Comparison of ENCODE assay signal across 10 mouse cellular contexts in the genomic region with DNA sequence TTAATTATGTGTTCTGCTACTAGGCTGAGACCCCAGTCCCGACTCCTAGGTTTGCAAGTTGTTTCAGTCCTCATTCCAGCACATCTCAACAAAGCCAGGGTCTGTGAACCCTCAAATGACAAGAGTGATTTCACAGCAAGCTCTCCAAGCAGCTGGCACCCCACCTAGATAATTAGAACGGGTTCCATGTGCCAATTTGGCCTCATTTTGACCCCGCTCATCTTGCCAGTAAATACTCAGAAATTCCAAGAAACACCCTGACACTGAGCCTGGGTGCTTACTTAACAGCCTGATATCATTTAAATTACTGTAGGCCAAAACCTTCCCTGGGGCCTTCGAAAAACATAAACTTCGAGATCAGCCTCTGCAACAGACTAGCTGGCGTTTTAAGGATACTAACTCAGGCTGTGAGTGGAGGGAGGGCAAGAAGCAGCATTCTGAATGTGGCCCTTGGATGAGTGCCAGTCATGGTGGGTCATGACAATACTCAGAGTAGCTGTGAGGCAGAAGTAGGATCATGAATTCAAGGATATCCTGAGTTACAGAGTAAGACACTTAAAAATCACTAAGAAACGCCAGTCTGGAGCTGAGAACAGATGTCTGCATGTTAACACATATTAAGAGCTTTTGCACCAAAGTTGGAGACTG. TPM values are rescaled to one million over a fixed set of nuclear protein-coding genes. Genes with fewer than 3 reads are reported as not detected.
DNase-seq lines count a peak whose midpoint lies in the region; ATAC-seq lines count a peak whose summit lies in the region.
"Had no signal": no experiment of that assay in that cellular context is flagged by ENCODE, and none has a peak within 500 bp of the region (broad histone marks: within the 10 kb centered on the region; RNA-seq: fewer than 3 reads in every experiment).

No protein-coding gene starts in this region.

- H3K4me2 ChIP-seq in heart, embryonic 16.5 days (ENCODE audit: low read depth, low read length), result no peak overlapping the region
- no peak overlapping the region for H3K4me2 ChIP-seq in heart, embryonic 11.5 days
- no peak overlapping the region for H3K4me2 ChIP-seq in midbrain, embryonic 15.5 days
- H3K4me2 ChIP-seq in midbrain, embryonic 14.5 days (ENCODE audit: low read length), result no peak overlapping the region
- no peak overlapping the region for H3K4me2 ChIP-seq in embryonic facial prominence, embryonic 15.5 days (replicated peaks)
- H3K4me2 ChIP-seq in neural tube, embryonic 14.5 days (ENCODE audit: low read depth, low read length), result no peak overlapping the region

- no peak for DNase-seq in midbrain, embryonic 14.5 days
- DNase-seq in urinary bladder, postnatal 25 days (ENCODE audit: low spot score), result no peak
- DNase-seq: cerebellum, adult 8-10 months; lung, postnatal 4 days; thymus, adult 18-20 months had no signal

- H3K36me3 ChIP-seq in heart, embryonic 16.5 days (ENCODE audit: control insufficient read depth, insufficient read depth), result peaks cover 8% of the 10 kb centered on the region
- H3K36me3 ChIP-seq in heart, embryonic 11.5 days (ENCODE audit: control insufficient read depth, insufficient read depth, low read length), result 0 out of 2 replicates have a peak, but pooled peaks cover 3% of the 10 kb centered on the region
- H3K36me3 ChIP-seq in midbrain, embryonic 15.5 days (replicated peaks), result peaks cover 16% of the 10 kb centered on the region; the same call in 1 of the 2 replicates
- H3K36me3 ChIP-seq in midbrain, embryonic 14.5 days (ENCODE audit: control insufficient read depth, insufficient read depth, low read length), result peaks cover 29% of the 10 kb centered on the region
- peaks cover 17% of the 10 kb centered on the region for H3K36me3 ChIP-seq in embryonic facial prominence, embryonic 15.5 days
- peaks cover 4% of the 10 kb centered on the region; the same call in 1 of the 2 replicates for H3K36me3 ChIP-seq in neural tube, embryonic 14.5 days (ENCODE audit: control insufficient read depth, insufficient read depth, low read length)

- peaks cover 16% of the 10 kb centered on the region for H3K4me1 ChIP-seq in heart, embryonic 16.5 days (ENCODE audit: control insufficient read depth, insufficient read depth, low read length)
- peaks cover 11% of the 10 kb centered on the region for H3K4me1 ChIP-seq in heart, embryonic 11.5 days (ENCODE audit: control insufficient read depth, insufficient read depth, low read length)
- H3K4me1 ChIP-seq in midbrain, embryonic 15.5 days, result peaks cover 31% of the 10 kb centered on the region
- H3K4me1 ChIP-seq in midbrain, embryonic 14.5 days (ENCODE audit: control insufficient read depth, insufficient read depth, low read length), result peaks cover 18% of the 10 kb centered on the region
- peaks cover 37% of the 10 kb centered on the region for H3K4me1 ChIP-seq in embryonic facial prominence, embryonic 15.5 days
- H3K4me1 ChIP-seq in neural tube, embryonic 14.5 days (ENCODE audit: control insufficient read depth, insufficient read depth, low read length), result peaks cover 19% of the 10 kb centered on the region

- H3K27ac ChIP-seq in heart, embryonic 16.5 days (ENCODE audit: low read length), result peak overlapping the region; percentile 70
- H3K27ac ChIP-seq in heart, embryonic 11.5 days (ENCODE audit: low read depth, low read length), result no peak overlapping the region
- H3K27ac ChIP-seq in midbrain, embryonic 15.5 days, result 0 out of 2 replicates have a peak overlapping the region, but pooled peaks have one; percentile 8
- H3K27ac ChIP-seq in midbrain, embryonic 14.5 days (replicated peaks; ENCODE audit: low read depth, low read length), result no peak overlapping the region
- 0 out of 2 replicates have a peak overlapping the region, but pooled peaks have one; percentile 36 for H3K27ac ChIP-seq in embryonic facial prominence, embryonic 15.5 days (replicated peaks)
- 0 out of 2 replicates have a peak overlapping the region, but pooled peaks have one; percentile 22 for H3K27ac ChIP-seq in neural tube, embryonic 14.5 days (ENCODE audit: low read depth, low read length)

- no peaks in the 10 kb centered on the region for H3K27me3 ChIP-seq in heart, embryonic 16.5 days (ENCODE audit: control insufficient read depth, insufficient read depth, low read length)
- no peaks in the 10 kb centered on the region for H3K27me3 ChIP-seq in heart, embryonic 11.5 days (ENCODE audit: control insufficient read depth, insufficient read depth, low read length)
- H3K27me3 ChIP-seq in midbrain, embryonic 15.5 days (replicated peaks), result no peaks in the 10 kb centered on the region
- H3K27me3 ChIP-seq in midbrain, embryonic 14.5 days (ENCODE audit: control insufficient read depth, insufficient read depth, low read length), result no peaks in the 10 kb centered on the region
- no peaks in the 10 kb centered on the region for H3K27me3 ChIP-seq in embryonic facial prominence, embryonic 15.5 days
- no peaks in the 10 kb centered on the region for H3K27me3 ChIP-seq in neural tube, embryonic 14.5 days (ENCODE audit: control insufficient read depth, insufficient read depth, low read length)

- no peak overlapping the region for H3K9ac ChIP-seq in heart, embryonic 16.5 days (ENCODE audit: low read length)
- H3K9ac ChIP-seq in heart, embryonic 11.5 days (ENCODE audit: low read depth, low read length), result no peak overlapping the region
- no peak overlapping the region for H3K9ac ChIP-seq in midbrain, embryonic 15.5 days
- H3K9ac ChIP-seq in midbrain, embryonic 14.5 days (replicated peaks; ENCODE audit: low read length), result no peak overlapping the region
- H3K9ac ChIP-seq in embryonic facial prominence, embryonic 15.5 days, result no peak overlapping the region
- H3K9ac ChIP-seq in neural tube, embryonic 14.5 days (replicated peaks; ENCODE audit: low read depth, low read length), result no peak overlapping the region

- no peak for ATAC-seq in heart, embryonic 16.5 days (replicated peaks; ENCODE audit: extremely low read depth, insufficient read depth, low FRiP score)
- no peak for ATAC-seq in heart, embryonic 11.5 days (replicated peaks; ENCODE audit: insufficient number of reproducible peaks, low FRiP score, low TSS enrichment)
- ATAC-seq in midbrain, embryonic 15.5 days (replicated peaks), result no peak
- no peak for ATAC-seq in midbrain, embryonic 14.5 days (ENCODE audit: low FRiP score, low TSS enrichment)
- ATAC-seq in embryonic facial prominence, embryonic 15.5 days (ENCODE audit: insufficient number of reproducible peaks, low FRiP score, low TSS enrichment, low read depth), result no peak
- no peak for ATAC-seq in neural tube, embryonic 14.5 days (ENCODE audit: low read depth)

- no peaks in the 10 kb centered on the region for H3K9me3 ChIP-seq in heart, embryonic 16.5 days (replicated peaks; ENCODE audit: control insufficient read depth, low read length)
- H3K9me3 ChIP-seq in heart, embryonic 11.5 days (replicated peaks; ENCODE audit: control insufficient read depth, low read length), result no peaks in the 10 kb centered on the region
- H3K9me3 ChIP-seq in midbrain, embryonic 15.5 days, result no peaks in the 10 kb centered on the region
- H3K9me3 ChIP-seq in midbrain, embryonic 14.5 days (ENCODE audit: control insufficient read depth, low read length), result no peaks in the 10 kb centered on the region
- no peaks in the 10 kb centered on the region for H3K9me3 ChIP-seq in embryonic facial prominence, embryonic 15.5 days (replicated peaks)
- H3K9me3 ChIP-seq in neural tube, embryonic 14.5 days (ENCODE audit: control insufficient read depth, low read length), result no peaks in the 10 kb centered on the region

- H3K4me3 ChIP-seq in heart, embryonic 16.5 days (ENCODE audit: low read length), result no peak overlapping the region
- no peak overlapping the region for H3K4me3 ChIP-seq in heart, embryonic 11.5 days (ENCODE audit: low read depth, low read length)
- no peak overlapping the region for H3K4me3 ChIP-seq in midbrain, embryonic 15.5 days
- H3K4me3 ChIP-seq in midbrain, embryonic 14.5 days (replicated peaks; ENCODE audit: low read depth, low read length), result no peak overlapping the region
- no peak overlapping the region for H3K4me3 ChIP-seq in embryonic facial prominence, embryonic 15.5 days (replicated peaks)
- no peak overlapping the region for H3K4me3 ChIP-seq in neural tube, embryonic 14.5 days (ENCODE audit: low read depth, low read length)

- WGBS in heart, embryonic 16.5 days, result 61% methylated on average over 7 of the region's 7 CpGs
- 64% methylated on average over 7 of the region's 7 CpGs for WGBS in heart, embryonic 11.5 days (ENCODE audit: insufficient replicate concordance)
- WGBS in midbrain, embryonic 15.5 days, result 71% methylated on average over 7 of the region's 7 CpGs
- 76% methylated on average over 7 of the region's 7 CpGs for WGBS in midbrain, embryonic 14.5 days
- 54% methylated on average over 7 of the region's 7 CpGs for WGBS in embryonic facial prominence, embryonic 15.5 days
- WGBS in neural tube, embryonic 14.5 days, result 56% methylated on average over 7 of the region's 7 CpGs

RNA-seq across cellular contexts. Expression of a gene that starts 3.1 kb away (rescaled TPM):
- 36.9 and 38.3 TPM in 2 replicates for polyA plus RNA-seq in heart, embryonic 16.5 days (2015; fragmentation: Nextera tagmentation; extraction: Ambion mirVana)
- 34.7 and 36.0 TPM in 2 replicates for polyA plus RNA-seq in heart, embryonic 11.5 days (2014; fragmentation: Nextera tagmentation; extraction: Ambion mirVana)
- polyA plus RNA-seq in midbrain, embryonic 15.5 days (2015; fragmentation: Nextera tagmentation; extraction: Ambion mirVana), result 51.9 and 52.8 TPM in 2 replicates
- polyA plus RNA-seq in midbrain, embryonic 14.5 days (2014; fragmentation: Nextera tagmentation; extraction: Ambion mirVana), result 40.3 and 40.5 TPM in 2 replicates
- polyA plus RNA-seq in embryonic facial prominence, embryonic 15.5 days (2015; fragmentation: Nextera tagmentation; extraction: Ambion mirVana), result 62.1 and 62.3 TPM in 2 replicates
- 45.7 and 52.0 TPM in 2 replicates for polyA plus RNA-seq in neural tube, embryonic 14.5 days (2014; fragmentation: Nextera tagmentation; extraction: Ambion mirVana)

RNA-seq across cellular contexts. Expression of a gene that starts 22.3 kb away (rescaled TPM):
- polyA plus RNA-seq in heart, embryonic 16.5 days (2015; fragmentation: Nextera tagmentation; extraction: Ambion mirVana), result 77.9 and 86.2 TPM in 2 replicates
- polyA plus RNA-seq in heart, embryonic 11.5 days (2014; fragmentation: Nextera tagmentation; extraction: Ambion mirVana), result 365 and 386 TPM in 2 replicates
- polyA plus RNA-seq in midbrain, embryonic 15.5 days (2015; fragmentation: Nextera tagmentation; extraction: Ambion mirVana), result 5.3 and 5.7 TPM in 2 replicates
- polyA plus RNA-seq in midbrain, embryonic 14.5 days (2014; fragmentation: Nextera tagmentation; extraction: Ambion mirVana), result 1.6 and 3.3 TPM in 2 replicates
- polyA plus RNA-seq in embryonic facial prominence, embryonic 15.5 days (2015; fragmentation: Nextera tagmentation; extraction: Ambion mirVana), result 35.3 and 46.1 TPM in 2 replicates
- polyA plus RNA-seq in neural tube, embryonic 14.5 days (2014; fragmentation: Nextera tagmentation; extraction: Ambion mirVana), result 5.2 and 5.5 TPM in 2 replicates

RNA-seq across cellular contexts. Expression of a gene that starts 51.4 kb away (rescaled TPM):
- 38.0 and 42.3 TPM in 2 replicates for polyA plus RNA-seq in heart, embryonic 16.5 days (2015; fragmentation: Nextera tagmentation; extraction: Ambion mirVana)
- polyA plus RNA-seq in heart, embryonic 11.5 days (2014; fragmentation: Nextera tagmentation; extraction: Ambion mirVana), result 39.3 and 45.9 TPM in 2 replicates
- polyA plus RNA-seq in midbrain, embryonic 15.5 days (2015; fragmentation: Nextera tagmentation; extraction: Ambion mirVana), result 106 and 112 TPM in 2 replicates
- 97.4 and 121 TPM in 2 replicates for polyA plus RNA-seq in midbrain, embryonic 14.5 days (2014; fragmentation: Nextera tagmentation; extraction: Ambion mirVana)
- polyA plus RNA-seq in embryonic facial prominence, embryonic 15.5 days (2015; fragmentation: Nextera tagmentation; extraction: Ambion mirVana), result 49.4 and 52.1 TPM in 2 replicates
- 101 and 132 TPM in 2 replicates for polyA plus RNA-seq in neural tube, embryonic 14.5 days (2014; fragmentation: Nextera tagmentation; extraction: Ambion mirVana)

RNA-seq across cellular contexts. Expression of a gene that starts 51.9 kb away (rescaled TPM):
- 18.7 and 19.9 TPM in 2 replicates for polyA plus RNA-seq in heart, embryonic 16.5 days (2015; fragmentation: Nextera tagmentation; extraction: Ambion mirVana)
- 11.2 and 16.7 TPM in 2 replicates for polyA plus RNA-seq in heart, embryonic 11.5 days (2014; fragmentation: Nextera tagmentation; extraction: Ambion mirVana)
- 26.0 and 27.5 TPM in 2 replicates for polyA plus RNA-seq in midbrain, embryonic 15.5 days (2015; fragmentation: Nextera tagmentation; extraction: Ambion mirVana)
- polyA plus RNA-seq in midbrain, embryonic 14.5 days (2014; fragmentation: Nextera tagmentation; extraction: Ambion mirVana), result 15.5 and 17.4 TPM in 2 replicates
- 22.9 and 24.6 TPM in 2 replicates for polyA plus RNA-seq in embryonic facial prominence, embryonic 15.5 days (2015; fragmentation: Nextera tagmentation; extraction: Ambion mirVana)
- 16.5 and 19.1 TPM in 2 replicates for polyA plus RNA-seq in neural tube, embryonic 14.5 days (2014; fragmentation: Nextera tagmentation; extraction: Ambion mirVana)

RNA-seq across cellular contexts. Expression of a gene that starts 54.3 kb away (rescaled TPM):
- 110 and 131 TPM in 2 replicates for polyA plus RNA-seq in heart, embryonic 16.5 days (2015; fragmentation: Nextera tagmentation; extraction: Ambion mirVana)
- polyA plus RNA-seq in heart, embryonic 11.5 days (2014; fragmentation: Nextera tagmentation; extraction: Ambion mirVana), result 155 and 163 TPM in 2 replicates
- 269 and 290 TPM in 2 replicates for polyA plus RNA-seq in midbrain, embryonic 15.5 days (2015; fragmentation: Nextera tagmentation; extraction: Ambion mirVana)
- polyA plus RNA-seq in midbrain, embryonic 14.5 days (2014; fragmentation: Nextera tagmentation; extraction: Ambion mirVana), result 291 and 338 TPM in 2 replicates
- 161 and 173 TPM in 2 replicates for polyA plus RNA-seq in embryonic facial prominence, embryonic 15.5 days (2015; fragmentation: Nextera tagmentation; extraction: Ambion mirVana)
- polyA plus RNA-seq in neural tube, embryonic 14.5 days (2014; fragmentation: Nextera tagmentation; extraction: Ambion mirVana), result 307 and 318 TPM in 2 replicates

Comparison
In these comparisons a context has a peak if more than half of its experiments do, and no peak if none do; other contexts are left out.
1. H3K27ac ChIP-seq: peak in heart, embryonic 16.5 days (single experiment), midbrain, embryonic 15.5 days (single experiment), embryonic facial prominence, embryonic 15.5 days (single experiment) and neural tube, embryonic 14.5 days (single experiment); none in heart, embryonic 11.5 days (single experiment) and midbrain, embryonic 14.5 days (single experiment).